Mouse (Mus musculus): ENCODE data around the gene Tlnrd1. TPM values are rescaled to one million over a fixed set of nuclear protein-coding genes. Genes with fewer than 3 reads are reported as not detected.
"Not testable (repeated sequence)": the region's sequence is repeated elsewhere in the genome, so short reads cannot be mapped to it uniquely, and the experiment has no call there.

The Tlnrd1 gene
- polyA plus RNA-seq, 1 experiment from 2014 or later = 17.6 TPM

DNA sequence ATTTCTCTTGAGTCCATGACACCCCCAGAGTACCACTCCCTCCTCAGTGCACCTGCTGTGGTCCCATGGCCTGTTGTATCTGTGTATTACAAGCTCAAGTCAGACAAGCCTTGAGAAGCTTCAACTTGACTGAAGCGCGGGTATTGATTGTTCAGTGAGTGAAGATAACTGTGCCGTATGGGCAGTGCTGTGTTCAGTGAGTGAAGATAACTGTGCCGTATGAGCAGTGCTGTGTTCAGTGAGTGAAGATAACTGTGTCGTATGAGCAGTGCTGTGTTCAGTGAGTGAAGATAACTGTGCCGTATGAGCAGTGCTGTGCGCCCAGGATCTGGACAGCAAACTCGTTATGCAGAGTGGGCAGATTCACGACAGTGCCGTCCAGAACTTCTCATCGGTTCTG lies 14.2 kb upstream of the Tlnrd1 start:
- no peaks in the 10 kb centered on the region for H3K9me3 ChIP-seq
- H3K4me1 ChIP-seq = peaks cover 37% of the 10 kb centered on the region
- WGBS = 87% methylated on average over 11 of the region's 11 CpGs
- no peak overlapping the region for H3K4me3 ChIP-seq
- no peak for ATAC-seq (ENCODE audit: borderline replicate concordance, extremely low read depth, low FRiP score, low TSS enrichment)
- H3K27me3 ChIP-seq = no peaks in the 10 kb centered on the region
- H3K9ac ChIP-seq = no peak overlapping the region
- no peak overlapping the region for H3K4me2 ChIP-seq
- H3K36me3 ChIP-seq = peaks cover 55% of the 10 kb centered on the region
- H3K27ac ChIP-seq = no peak overlapping the region

DNA sequence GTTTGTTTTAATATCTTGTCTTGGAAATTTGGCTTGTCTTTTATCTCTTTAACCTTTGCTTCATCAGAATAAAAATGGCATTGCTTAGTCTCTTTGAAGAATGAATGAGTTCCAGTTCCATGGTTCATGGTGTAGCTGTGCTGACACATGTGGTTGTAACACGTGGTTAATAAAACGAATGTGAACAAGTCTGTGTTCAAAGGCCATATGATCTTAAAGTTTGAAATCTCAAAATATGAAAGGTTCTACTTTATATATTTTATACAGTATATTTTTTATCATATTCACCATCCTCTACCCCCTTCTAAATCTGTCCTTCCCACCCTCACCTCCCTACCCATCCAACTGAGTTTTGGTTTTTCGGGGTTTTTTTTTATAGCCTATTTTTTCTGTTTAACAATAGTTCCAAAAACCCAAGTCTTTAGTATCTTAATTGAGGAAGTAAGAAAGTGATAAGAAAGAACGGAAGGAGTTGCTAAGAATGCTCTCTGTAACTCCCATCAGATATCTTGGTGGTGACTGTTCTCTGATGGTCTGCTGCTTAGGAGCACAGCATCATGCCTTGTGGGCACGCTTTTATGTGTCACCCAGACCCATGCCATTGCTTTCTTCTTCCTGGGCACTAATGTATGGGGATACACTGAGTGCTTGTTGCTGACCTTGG lies 12.1 kb upstream of the Tlnrd1 start:
- no peak for ATAC-seq (ENCODE audit: borderline replicate concordance, extremely low read depth, low FRiP score, low TSS enrichment)
- Histone ChIP-seq H3K27ac (no peak overlapping the region), H3K27me3 (no peaks in the 10 kb centered on the region), H3K4me3 (no peak overlapping the region), H3K36me3 (peaks cover 55% of the 10 kb centered on the region), H3K9ac (no peak overlapping the region), H3K4me1 (peaks cover 29% of the 10 kb centered on the region), H3K9me3 (no peaks in the 10 kb centered on the region), H3K4me2 (no peak overlapping the region)
- WGBS = 90% methylated on average over 5 of the region's 5 CpGs

DNA sequence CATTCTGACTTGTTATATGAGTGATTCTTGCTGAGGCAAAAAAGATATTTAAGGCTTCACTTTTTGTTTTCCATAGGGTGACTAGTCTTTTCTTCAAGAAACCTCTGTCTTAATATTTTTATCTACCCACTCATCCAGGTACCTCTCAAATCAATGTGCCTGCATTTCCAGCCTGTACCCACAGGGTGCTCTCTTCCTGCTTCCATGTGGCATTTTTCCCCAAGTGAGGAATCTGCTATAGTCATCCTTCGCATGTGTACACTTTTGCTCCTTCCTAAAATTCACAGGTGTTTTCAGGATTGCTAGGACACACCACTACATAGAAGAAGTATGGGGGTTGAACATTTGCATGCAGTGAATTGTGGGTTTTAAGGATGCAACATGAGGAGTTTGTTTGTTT lies 10.2 kb upstream of the Tlnrd1 start:
- Histone ChIP-seq H3K4me2 (peak overlapping the region; percentile 58; the same call in 1 of the 2 replicates), H3K27ac (no peak overlapping the region), H3K36me3 (peaks cover 41% of the 10 kb centered on the region), H3K9me3 (no peaks in the 10 kb centered on the region), H3K27me3 (no peaks in the 10 kb centered on the region), H3K4me3 (no peak overlapping the region), H3K9ac (no peak overlapping the region), H3K4me1 (peaks cover 19% of the 10 kb centered on the region)
- ATAC-seq (ENCODE audit: borderline replicate concordance, extremely low read depth, low FRiP score, low TSS enrichment) = no peak
- WGBS = 95% methylated on average over 1 of the region's 1 CpGs

- no peak; the same call in 1 of the 2 replicates for ATAC-seq (ENCODE audit: borderline replicate concordance, extremely low read depth, low FRiP score, low TSS enrichment)
- 0% methylated on average over 21 of the region's 21 CpGs for WGBS
Observed at GRCm38 (mm10) chr7:83892333-83892669, 8.2 kb upstream of the Tlnrd1 start.

GRCm38 (mm10) chr7:83891433-83892332 lies 7.6 kb upstream of the Tlnrd1 start:
- peak; percentile 100 for ATAC-seq (ENCODE audit: borderline replicate concordance, extremely low read depth, low FRiP score, low TSS enrichment)
- Histone ChIP-seq H3K36me3 (peaks cover 18% of the 10 kb centered on the region), H3K27me3 (no peaks in the 10 kb centered on the region), H3K4me3 (peak overlapping the region; percentile 55), H3K4me2 (peak overlapping the region; percentile 58), H3K9me3 (no peaks in the 10 kb centered on the region), H3K27ac (peak overlapping the region; percentile 90), H3K4me1 (peaks cover 19% of the 10 kb centered on the region), H3K9ac (peak overlapping the region; percentile 58)
- WGBS = 2% methylated on average over 42 of the region's 44 CpGs

More at GRCm38 (mm10) chr7:83892333-83892669, 8.2 kb upstream of the Tlnrd1 start:
- H3K27me3 ChIP-seq = no peaks in the 10 kb centered on the region
- H3K4me2 ChIP-seq = peak overlapping the region; percentile 58
- peak overlapping the region; percentile 90 for H3K27ac ChIP-seq
- H3K9me3 ChIP-seq = no peaks in the 10 kb centered on the region
- peaks cover 19% of the 10 kb centered on the region for H3K4me1 ChIP-seq
- H3K9ac ChIP-seq = peak overlapping the region; percentile 58
- peak overlapping the region; percentile 55 for H3K4me3 ChIP-seq
- H3K36me3 ChIP-seq = peaks cover 21% of the 10 kb centered on the region

GRCm38 (mm10) chr7:83889946-83890345 lies 5.8 kb upstream of the Tlnrd1 start:
- not testable (repeated sequence) for ATAC-seq (ENCODE audit: borderline replicate concordance, extremely low read depth, low FRiP score, low TSS enrichment); H3K36me3 ChIP-seq; H3K9me3 ChIP-seq; H3K9ac ChIP-seq; H3K4me2 ChIP-seq; H3K27ac ChIP-seq; H3K27me3 ChIP-seq; H3K4me3 ChIP-seq
- 91% methylated on average over 5 of the region's 5 CpGs for WGBS
- H3K4me1 ChIP-seq = peaks cover 24% of the 10 kb centered on the region

- Histone ChIP-seq H3K9ac (no peak overlapping the region), H3K27me3 (no peaks in the 10 kb centered on the region), H3K9me3 (no peaks in the 10 kb centered on the region), H3K36me3 (no peaks in the 10 kb centered on the region), H3K27ac (no peak overlapping the region), H3K4me3 (no peak overlapping the region), H3K4me1 (peaks cover 27% of the 10 kb centered on the region), H3K4me2 (no peak overlapping the region)
- ATAC-seq (ENCODE audit: borderline replicate concordance, extremely low read depth, low FRiP score, low TSS enrichment) = no peak
- WGBS = 47% methylated on average over 3 of the region's 3 CpGs
Observed at GRCm38 (mm10) chr7:83889383-83889782, 5.3 kb upstream of the Tlnrd1 start.

DNA sequence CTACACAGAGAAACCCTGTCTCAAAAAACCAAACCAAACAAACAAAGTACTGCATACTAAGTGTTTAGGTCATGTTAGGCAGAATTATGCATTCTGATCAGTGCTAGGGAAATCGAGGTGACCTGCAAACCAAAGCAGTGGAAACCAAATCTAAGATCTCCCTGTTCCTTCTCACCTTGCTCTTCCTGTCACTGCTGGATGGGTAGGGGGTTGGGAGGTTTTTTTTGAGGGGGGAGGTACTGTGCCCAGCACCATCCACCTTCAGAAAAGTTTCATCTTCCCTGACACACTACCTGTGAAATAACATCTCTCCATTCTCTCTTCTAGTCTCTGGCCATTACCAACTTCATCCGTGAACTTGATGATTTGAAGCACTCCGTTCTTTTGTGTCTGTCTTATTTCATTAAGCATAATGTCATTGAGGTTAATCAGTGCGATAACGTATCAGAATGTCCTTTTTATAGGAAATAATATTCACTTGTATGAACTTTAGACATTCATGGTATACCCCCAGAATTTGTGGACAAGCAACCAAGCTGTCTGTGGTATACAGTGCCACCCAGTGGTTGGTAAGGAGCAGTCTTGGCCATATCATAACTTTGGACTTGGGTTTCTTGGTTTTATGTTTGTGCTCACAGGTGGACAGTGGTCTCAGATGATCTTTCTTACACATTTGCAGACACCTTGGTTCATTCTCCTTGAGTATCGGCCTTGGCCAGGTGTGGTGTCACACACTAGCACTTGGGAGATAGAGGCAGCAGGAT lies 2.4 kb upstream of the Tlnrd1 start:
- Histone ChIP-seq H3K9me3 (no peaks in the 10 kb centered on the region), H3K4me2 (no peak overlapping the region), H3K36me3 (peaks cover 4% of the 10 kb centered on the region; the same call in 1 of the 2 replicates), H3K4me1 (peaks cover 30% of the 10 kb centered on the region), H3K27ac (peak overlapping the region; percentile 98; the same call in 1 of the 2 replicates), H3K4me3 (no peak overlapping the region), H3K9ac (no peak overlapping the region), H3K27me3 (no peaks in the 10 kb centered on the region)
- ATAC-seq (ENCODE audit: borderline replicate concordance, extremely low read depth, low FRiP score, low TSS enrichment) = no peak
- 90% methylated on average over 6 of the region's 6 CpGs for WGBS

- 47% methylated on average over 4 of the region's 4 CpGs for WGBS
- no peak overlapping the region for H3K4me2 ChIP-seq
- H3K27me3 ChIP-seq = no peaks in the 10 kb centered on the region
- H3K4me3 ChIP-seq = no peak overlapping the region
- H3K4me1 ChIP-seq = peaks cover 34% of the 10 kb centered on the region
- no peak overlapping the region for H3K9ac ChIP-seq
- ATAC-seq (ENCODE audit: borderline replicate concordance, extremely low read depth, low FRiP score, low TSS enrichment) = no peak
- H3K27ac ChIP-seq = peak overlapping the region; percentile 98
- H3K36me3 ChIP-seq = peaks cover 5% of the 10 kb centered on the region; the same call in 1 of the 2 replicates
- H3K9me3 ChIP-seq = no peaks in the 10 kb centered on the region
Observed at GRCm38 (mm10) chr7:83885835-83886234, 1.7 kb upstream of the Tlnrd1 start.

- ATAC-seq (ENCODE audit: borderline replicate concordance, extremely low read depth, low FRiP score, low TSS enrichment) = peak; percentile 5; the same call in 1 of the 2 replicates
- peaks cover 9% of the 10 kb centered on the region; the same call in 1 of the 2 replicates for H3K36me3 ChIP-seq
- H3K9me3 ChIP-seq = no peaks in the 10 kb centered on the region
- peak overlapping the region; percentile 93; the same call in 1 of the 2 replicates for H3K9ac ChIP-seq
- H3K4me2 ChIP-seq = peak overlapping the region; percentile 83
- no peaks in the 10 kb centered on the region for H3K27me3 ChIP-seq
- peak overlapping the region; percentile 80 for H3K4me3 ChIP-seq
- H3K27ac ChIP-seq = peak overlapping the region; percentile 98
- H3K4me1 ChIP-seq = peaks cover 41% of the 10 kb centered on the region
- 28% methylated on average over 6 of the region's 6 CpGs for WGBS
Observed at GRCm38 (mm10) chr7:83884921-83885532, 922 bp upstream of the Tlnrd1 start.

Measured in lung, embryonic 15.5 days (tissue).